Mouse (Mus musculus) cerebellum, adult 8-10 months (tissue): Measurements from ENCODE around the gene Hist1h2ai.
"Not testable (repeated sequence)": the region's sequence is repeated elsewhere in the genome, so short reads cannot be mapped to it uniquely, and the experiment has no call there.

Source experiments
- DNase-seq: peaks from one replicate; pipeline ENCODE4 v3.0.0; 2022

Hist1h2ai gene

DNA sequence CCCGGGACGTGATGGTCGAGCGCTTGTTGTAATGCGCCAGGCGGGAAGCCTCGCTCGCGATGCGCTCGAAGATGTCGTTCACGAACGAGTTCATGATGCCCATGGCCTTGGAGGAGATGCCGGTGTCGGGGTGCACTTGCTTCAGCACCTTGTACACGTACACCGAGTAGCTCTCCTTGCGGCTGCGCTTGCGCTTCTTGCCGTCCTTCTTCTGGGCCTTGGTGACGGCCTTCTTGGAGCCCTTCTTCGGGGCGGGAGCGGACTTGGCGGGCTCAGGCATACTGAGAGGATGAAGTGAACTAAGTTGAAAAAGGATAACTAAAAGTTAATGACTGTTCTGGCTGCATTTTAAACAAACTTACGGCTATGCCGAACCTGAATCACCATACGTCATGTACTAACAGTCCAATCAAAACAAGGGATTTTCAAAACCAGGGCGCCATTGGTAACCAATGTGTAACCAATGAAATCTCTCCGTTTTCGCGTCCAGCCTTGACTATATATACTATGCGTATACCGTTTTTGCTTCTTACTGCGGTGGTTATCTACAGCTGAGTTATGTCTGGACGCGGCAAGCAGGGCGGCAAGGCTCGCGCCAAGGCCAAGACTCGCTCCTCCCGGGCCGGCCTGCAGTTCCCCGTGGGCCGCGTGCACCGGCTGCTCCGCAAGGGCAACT is at the start of gene Hist1h2ai, which contains the start of gene Hist1h2bl:
Gene Hist1h2ai, plus strand, starts transcription at position 559 of the 676 bp plus-strand sequence.
Gene Hist1h2bl, minus strand, starts transcription at position 280 of the 676 bp plus-strand sequence.
- DNase-seq, result peak; percentile 86

DNA sequence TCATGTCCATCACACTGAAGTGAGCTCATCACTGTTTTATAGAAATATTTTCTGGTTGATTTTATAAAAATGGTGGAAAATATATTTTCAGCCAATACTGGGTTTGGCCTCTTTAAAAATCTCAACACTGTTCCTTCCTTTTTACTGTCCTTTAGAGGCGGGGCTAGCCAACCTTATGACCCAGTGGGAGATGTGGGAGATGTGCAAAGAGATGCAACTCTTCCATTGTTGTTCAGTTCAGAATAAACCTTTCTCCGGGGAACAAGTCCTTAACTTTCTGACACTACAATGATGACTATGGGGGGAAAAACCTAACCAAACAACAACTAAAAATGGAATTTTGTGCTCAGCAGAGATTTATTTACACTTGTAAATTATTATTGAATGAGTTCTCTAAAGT is 38.9 kb upstream of the Hist1h2ai start, which contains the start of gene Olfr1360:
Gene Olfr1360, minus strand, starts transcription at position 101 of the 400 bp plus-strand sequence.
- no peak for DNase-seq

DNA sequence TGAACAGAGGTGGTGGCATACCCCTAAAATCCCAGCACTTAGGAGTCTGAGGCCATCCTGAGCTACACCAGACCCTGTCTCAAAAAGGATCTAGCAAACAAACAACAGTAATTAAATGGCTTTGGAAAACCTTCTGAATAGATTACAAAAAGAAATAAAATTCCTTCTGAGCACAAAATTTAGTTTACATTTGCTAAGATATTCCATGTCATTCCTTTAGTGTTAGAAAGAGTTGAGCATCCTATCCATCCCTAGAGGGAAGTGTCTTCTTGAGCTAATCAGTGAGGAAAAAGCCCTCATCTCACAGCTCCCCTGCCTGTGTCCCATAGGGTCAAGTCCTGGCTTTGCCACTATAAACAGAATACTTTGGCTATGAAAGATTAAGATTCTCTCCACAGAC is 18.4 kb upstream of the Hist1h2ai start, which contains the start of gene Olfr1359:
Gene Olfr1359, plus strand, starts transcription at position 301 of the 400 bp plus-strand sequence.
- no peak for DNase-seq

DNA sequence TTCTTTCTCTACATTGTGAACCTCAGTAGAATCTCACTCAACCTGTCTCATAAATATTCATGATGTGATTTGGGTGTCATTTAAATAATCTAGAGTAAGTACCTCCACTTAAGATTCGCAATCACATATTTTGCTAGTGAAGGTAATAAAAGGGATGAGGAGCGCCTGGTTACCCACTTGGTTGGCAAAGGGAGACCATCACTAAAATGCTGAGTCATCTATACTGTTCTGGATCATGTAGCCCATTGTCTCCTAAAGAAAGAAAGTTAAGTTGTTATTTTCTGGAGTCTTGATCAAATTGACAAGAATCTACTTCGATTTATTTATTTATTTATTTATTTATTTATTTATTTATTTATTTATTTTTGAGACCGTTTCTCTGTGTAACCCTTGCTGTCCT is 9.6 kb upstream of the Hist1h2ai start:
- DNase-seq, result no peak

DNA sequence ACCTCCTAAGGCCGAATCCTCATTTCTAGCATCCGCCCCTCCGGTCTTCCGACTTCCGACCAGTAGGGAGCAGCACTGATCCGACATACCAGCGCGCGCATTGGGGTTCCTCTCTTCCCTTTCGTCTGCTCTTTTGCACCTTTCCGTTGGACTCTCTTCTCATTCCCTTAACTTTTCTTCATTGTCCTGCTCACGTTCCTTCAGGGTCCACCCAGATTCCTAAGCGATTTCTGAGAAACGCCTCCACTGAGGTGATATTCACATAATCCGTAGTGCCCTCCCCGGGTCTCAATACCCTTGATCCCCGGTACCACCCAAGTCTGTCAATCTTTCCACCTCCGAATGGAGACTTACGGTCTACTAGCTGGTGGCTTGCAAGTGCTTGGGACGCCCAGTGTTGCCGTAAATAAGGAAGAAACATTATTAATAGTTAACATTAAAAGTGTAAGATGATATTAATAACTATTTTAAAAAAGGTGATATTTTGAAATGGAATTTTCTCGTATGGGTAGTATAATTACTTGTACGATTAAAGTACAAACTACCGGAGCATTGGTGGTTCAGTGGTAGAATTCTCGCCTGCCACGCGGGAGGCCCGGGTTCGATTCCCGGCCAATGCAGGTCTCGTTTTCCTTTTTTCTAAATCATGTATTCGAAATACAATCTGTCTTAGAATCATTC is 6.1 kb upstream of the Hist1h2ai start:
- peak; percentile 89 for DNase-seq

DNA sequence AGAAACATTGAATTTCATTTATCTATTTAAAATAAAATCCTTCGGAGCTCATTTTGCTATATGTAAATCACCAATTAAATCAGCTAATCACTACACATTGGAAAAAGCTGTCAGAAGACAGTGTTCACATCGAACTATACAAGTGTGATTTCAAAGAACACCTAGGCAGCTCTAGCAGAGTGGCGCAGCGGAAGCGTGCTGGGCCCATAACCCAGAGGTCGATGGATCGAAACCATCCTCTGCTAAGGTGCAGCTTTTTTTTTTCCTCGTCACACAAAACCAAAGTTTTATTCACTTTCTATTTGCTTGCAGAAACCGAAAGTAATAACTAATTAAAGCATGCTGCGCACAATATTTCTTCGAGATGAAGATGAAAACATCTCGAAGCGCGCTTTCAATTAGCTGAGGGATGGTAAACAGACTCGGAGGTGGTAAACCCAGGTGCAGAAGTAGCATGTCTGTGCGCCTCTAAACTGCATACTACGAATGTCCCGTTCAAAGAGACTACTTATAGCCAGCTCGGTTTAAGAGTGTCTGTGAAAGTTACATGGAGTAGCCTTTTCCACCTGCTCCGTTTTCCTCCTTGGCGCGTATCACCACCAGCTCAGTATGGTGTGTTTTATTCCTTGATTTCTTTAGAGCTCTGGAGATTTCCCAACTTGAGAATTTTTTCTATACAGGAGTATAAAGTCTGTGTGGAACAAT is 5.2 kb upstream of the Hist1h2ai start:
- DNase-seq, result peak; percentile 86

DNA sequence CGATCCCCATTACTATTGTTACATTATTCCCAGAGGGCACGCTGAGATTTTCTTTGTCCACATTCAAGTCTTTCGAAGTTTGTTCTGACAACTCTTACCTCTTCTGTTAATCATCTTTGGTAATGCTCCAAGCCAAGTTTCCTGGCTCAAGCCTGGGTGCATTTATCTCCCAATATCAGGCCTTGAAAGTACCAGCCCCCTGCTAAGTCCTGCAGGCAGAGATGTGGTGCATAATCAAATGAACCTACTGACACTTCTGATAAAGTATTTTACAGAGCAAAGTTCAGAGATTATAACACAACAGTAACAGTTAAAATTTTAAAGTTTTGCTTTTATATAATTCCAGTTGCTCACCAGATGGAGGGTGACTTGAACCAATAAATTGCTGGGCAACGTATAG is 4.5 kb upstream of the Hist1h2ai start:
- no peak for DNase-seq

DNA sequence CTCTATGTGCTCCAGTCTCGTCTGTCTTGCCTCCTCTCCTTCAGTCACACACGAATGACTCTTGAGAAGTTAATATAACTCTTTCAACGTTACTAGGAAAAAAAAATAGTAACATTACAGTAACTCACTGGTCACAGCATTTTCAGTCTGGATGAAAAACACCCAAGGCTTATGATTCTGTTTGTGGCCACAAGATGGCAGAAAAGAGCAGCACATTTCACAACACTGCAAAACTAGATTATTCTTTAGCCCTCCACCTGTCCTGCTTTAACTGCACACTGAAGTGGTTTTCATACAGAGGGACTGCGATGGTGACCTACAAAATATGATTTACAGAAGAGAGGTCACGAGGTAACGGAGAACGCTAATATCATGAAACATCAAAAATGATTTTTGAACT is 1.5 kb upstream of the Hist1h2ai start:
- peak; percentile 64 for DNase-seq

DNA sequence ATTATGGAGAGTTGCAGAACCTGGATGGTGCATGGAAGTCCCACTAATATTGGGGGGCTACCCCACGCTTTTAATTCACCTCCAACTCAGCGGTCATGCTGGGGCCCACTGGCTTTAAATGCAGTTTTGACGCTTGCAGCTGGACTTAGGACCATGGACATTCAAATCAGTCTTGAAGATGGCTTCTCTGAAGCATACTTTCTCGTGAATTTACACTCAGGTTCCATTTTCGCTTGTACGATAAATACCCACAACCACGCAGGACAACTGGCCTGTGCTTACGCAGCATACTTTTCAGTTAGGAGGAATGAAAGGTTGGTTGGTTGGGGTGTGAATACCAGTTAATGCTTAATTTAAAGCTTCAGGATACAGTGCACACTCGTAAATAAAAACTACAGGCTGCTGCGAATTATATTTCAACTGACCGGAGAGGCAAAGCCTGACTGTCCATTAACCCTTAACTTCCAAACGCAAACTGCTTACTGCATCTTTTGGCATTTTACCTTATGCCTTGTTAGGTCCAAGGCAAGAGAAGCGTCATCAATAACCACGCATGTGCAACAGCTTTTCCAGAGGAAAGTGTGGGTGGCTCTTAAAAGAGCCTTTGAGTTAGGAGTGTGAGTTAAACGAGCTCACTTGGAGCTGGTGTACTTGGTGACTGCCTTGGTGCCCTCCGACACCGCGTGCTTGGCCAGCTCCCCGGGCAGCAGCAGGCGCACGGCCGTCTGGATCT is 925 bp upstream of the Hist1h2ai start:
- no peak for DNase-seq

DNA sequence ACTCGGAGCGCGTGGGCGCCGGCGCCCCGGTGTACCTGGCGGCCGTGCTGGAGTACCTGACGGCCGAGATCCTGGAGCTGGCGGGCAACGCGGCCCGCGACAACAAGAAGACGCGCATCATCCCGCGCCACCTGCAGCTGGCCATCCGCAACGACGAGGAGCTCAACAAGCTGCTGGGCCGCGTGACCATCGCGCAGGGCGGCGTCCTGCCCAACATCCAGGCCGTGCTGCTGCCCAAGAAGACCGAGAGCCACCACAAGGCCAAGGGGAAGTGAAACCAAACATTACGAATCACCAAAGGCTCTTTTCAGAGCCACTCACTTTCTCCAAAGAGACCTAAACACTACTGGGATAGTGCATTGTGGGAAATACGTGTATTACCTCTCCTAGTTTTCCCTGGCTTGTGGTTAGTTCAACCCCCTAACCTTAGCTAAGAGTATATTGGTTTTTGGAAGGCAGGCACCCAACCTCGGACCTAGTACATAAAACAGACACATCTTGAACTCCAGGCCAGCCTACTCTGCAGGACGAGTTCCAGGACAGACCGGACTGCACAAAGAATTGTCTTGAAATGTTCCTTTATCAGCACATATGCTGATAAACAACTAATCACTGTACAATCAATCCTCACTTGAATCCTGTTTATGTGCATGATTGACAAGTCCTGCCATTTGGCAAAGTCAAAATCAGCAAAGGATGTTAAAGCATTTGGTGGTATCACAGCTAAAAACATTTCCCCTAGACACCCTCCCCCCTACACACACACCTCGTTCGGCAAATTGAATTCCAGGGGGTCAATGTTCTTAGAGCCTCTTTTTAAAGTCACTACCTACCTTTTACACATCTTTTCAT is 544 bp downstream of the Hist1h2ai start:
- DNase-seq, result not testable (repeated sequence)

DNA sequence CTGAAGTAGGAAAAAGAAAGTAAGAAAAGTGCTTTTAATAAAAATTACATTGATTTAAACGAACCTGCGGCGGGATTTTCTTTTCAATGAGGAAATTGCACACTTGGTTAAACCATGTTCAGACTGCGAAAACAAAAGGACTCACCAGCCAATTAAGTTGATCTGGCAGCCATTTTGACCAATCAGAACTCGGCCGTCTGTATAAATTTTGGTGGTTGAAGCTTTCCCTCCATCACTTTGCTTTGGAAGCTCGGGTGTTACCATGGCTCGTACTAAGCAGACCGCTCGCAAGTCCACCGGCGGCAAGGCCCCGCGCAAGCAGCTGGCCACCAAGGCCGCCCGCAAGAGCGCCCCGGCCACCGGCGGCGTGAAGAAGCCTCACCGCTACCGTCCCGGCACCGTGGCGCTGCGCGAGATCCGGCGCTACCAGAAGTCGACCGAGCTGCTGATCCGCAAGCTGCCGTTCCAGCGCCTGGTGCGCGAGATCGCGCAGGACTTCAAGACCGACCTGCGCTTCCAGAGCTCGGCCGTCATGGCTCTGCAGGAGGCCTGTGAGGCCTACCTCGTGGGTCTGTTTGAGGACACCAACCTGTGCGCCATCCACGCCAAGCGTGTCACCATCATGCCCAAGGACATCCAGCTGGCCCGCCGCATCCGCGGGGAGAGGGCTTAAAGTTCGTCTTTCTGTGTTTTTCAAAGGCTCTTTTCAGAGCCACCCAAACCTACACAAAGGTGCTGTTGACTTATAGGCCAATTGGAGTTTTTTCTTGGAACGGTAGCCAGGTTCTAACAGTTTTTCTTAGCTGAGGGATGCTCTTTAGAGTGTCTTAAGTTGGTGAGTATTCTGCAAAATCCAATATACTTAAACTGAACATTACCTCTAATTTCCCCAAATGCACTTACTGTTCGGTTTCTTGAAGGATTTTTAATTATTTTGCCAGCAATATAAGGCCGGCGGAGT is 1.5 kb downstream of the Hist1h2ai start, which contains the start of gene Hist1h3h:
Gene Hist1h3h, plus strand, starts transcription at position 263 of the 961 bp plus-strand sequence.
- peak; percentile 75 for DNase-seq

DNA sequence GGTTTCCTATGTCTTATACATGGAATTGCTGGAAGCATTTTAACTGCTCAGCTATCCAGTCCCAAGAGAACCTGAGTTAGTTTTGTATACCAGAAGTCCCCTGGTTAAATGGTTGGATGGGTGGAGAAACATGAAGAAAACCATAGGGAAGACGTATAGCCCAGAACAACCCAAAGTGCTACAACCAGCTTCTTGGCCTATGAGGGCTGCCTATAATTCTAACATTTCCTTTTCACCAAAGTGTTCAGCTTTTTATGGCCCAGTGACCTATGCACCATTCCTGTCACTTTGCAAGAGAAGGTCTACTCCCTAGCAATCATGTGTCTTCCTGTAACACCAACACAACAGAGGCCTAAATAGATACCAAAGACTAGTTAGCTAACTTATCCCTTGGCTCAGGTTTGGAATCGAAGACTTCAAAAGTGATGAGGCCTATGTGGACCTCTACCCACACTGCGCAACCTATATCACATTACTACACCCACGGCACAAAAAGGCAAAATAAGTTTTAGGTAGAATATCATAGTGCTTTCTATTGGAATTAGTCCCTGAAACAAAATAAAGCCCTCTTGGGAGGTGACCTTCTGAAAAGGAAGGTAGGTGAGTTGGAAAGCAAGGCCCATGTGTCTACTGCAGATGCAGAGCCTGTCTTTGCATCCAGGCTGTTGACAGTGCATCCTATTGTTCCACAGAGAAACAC is 2.3 kb downstream of the Hist1h2ai start:
- no peak for DNase-seq

DNA sequence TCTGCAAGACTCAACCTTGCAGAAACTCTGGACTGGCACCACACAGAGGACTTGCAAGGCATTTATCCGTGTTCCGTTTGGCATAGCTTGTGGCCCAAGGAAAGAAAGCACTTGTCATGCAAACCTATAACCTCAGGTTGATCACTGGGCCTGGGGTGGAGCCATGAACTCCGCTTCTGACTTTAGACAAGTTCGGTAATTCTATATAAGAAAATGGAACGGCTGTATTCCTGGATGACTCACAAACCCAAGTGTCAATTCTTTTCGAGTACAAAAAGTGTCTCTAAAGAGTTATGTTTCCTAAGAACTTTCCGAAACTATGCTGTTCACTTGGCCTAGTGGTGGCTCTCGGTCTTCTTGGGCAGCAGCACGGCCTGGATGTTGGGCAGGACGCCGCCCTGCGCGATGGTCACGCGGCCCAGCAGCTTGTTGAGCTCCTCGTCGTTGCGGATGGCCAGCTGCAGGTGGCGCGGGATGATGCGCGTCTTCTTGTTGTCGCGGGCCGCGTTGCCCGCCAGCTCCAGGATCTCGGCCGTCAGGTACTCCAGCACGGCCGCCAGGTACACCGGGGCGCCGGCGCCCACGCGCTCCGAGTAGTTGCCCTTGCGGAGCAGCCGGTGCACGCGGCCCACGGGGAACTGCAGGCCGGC is 5.0 kb downstream of the Hist1h2ai start:
- not testable (repeated sequence) for DNase-seq

DNA sequence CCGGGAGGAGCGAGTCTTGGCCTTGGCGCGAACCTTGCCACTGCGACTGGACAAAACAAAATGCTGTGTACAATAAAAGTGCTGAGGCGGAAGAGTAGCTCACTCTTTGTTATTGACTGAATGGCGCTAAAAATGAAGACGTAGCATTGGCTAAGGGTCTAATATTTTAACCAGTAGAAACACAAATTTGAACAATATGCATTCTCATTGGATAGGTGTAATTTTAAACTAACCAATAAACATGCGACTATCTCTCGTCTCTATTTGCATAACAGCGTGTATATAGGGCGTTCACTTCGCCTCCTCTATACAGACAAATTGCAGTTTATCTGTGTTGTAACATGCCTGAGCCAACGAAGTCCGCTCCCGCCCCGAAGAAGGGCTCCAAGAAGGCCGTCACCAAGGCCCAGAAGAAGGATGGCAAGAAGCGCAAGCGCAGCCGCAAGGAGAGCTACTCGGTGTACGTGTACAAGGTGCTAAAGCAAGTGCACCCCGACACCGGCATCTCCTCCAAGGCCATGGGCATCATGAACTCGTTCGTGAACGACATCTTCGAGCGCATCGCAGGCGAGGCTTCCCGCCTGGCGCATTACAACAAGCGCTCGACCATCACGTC is 5.6 kb downstream of the Hist1h2ai start, which contains the start of gene Hist1h2bm:
Gene Hist1h2bm, plus strand, starts transcription at position 288 of the 616 bp plus-strand sequence.
- peak; percentile 65 for DNase-seq

DNA sequence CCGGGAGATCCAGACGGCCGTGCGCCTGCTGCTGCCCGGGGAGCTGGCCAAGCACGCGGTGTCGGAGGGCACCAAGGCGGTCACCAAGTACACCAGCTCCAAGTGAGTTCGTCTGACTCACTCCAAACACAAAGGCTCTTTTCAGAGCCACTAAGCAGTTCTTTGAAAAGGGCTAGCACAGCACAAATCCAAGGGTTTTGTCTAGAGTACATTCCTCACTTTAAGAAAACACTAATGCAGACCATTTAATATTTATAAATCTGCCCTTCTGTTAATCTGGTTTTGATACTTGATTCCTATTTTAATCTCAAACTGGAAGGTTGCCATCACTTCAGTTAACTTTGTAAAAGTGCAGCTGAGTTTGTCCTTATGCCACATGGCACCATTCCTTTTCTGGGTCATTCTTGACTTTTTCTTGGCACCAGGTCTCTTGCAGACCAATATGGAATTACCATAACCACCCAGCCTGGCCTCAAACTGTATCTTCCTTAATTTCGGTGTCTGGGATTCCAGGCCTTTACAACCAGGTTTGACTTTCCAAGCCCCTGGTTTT is 6.2 kb downstream of the Hist1h2ai start:
- DNase-seq, result no peak

DNA sequence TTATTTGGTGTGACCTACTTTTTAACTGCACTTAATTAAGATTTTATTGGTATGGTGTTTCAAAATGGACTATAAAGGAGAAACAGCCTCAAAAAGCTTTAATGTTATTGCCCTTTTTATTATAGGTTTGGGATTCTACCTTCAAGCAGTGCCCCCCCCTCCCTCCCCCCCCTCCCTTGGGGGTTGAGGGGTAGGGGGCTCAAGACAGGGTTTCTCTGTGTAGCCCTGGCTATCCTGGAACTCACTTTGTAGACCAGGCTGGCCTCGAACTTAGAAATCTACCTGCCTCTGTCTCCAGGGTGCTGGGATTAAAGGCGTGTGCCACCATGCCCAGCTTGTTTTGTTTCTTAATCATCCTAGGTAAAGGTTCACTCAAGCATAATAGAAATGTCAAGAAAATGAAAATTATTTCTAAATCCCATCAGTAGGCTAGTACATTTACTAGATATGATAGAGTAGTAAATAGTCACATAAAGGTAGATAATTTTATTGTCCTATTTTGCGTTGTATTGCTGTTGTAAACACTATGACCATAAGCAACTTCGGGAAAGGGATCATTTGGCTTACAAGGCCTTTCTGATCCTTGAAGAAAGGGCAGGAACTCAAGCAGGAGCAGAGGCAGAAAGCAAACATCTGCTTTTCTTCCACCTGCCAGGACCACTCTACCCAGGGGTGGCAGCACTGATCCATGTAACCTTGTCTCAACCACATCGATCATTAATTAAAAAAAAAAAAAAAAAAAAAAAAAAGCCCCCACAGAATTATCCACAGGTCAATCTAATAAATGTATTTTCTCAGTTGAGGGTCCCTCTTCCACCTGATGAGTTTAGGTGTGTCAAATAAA is 7.0 kb downstream of the Hist1h2ai start:
- no peak for DNase-seq

DNA sequence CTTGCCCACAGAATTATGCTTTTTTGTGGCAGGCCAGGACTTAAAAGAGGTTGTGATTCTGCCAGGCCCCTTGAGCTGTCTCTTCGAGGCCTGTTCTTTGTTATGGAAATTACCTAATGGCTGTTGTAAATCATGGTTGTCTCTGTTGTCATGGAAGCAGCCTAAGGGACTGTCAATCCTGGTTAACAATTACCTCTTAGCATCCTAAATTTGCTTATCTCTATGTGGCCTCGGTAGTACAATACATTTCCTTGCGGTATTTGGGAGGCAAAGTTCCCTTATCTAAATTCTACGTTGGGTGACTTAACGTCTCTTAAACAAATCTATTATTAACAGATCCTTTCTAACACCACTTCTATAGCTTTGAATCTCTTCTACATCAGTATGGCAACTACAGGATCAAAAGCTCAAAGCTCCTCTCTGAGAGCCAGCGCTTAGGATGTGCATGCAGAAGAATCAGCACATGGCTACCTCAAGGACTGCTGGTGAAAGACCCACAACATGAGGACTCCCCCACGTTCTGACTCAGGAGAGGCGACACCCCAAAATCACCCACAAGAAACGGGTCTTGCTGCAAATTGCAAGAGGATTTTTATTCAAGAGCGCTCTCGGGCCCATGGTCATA is 11.8 kb downstream of the Hist1h2ai start:
- no peak for DNase-seq
